Mouse (Mus musculus) liver, embryonic 14.5 days (tissue): ENCODE results near the gene Adam12.

Experiments used
- CTCF ChIP-seq: IDR thresholded peaks from 2 replicates; pipeline ENCODE4 v1.5.1; 2016; ENCODE audit warnings: antibody characterized with exemption, low read depth, control low read depth
- EP300 ChIP-seq: IDR thresholded peaks from 2 replicates; pipeline ENCODE4 v1.6.1; 2016; ENCODE audit warnings: antibody characterized with exemption, low read depth

DNA sequence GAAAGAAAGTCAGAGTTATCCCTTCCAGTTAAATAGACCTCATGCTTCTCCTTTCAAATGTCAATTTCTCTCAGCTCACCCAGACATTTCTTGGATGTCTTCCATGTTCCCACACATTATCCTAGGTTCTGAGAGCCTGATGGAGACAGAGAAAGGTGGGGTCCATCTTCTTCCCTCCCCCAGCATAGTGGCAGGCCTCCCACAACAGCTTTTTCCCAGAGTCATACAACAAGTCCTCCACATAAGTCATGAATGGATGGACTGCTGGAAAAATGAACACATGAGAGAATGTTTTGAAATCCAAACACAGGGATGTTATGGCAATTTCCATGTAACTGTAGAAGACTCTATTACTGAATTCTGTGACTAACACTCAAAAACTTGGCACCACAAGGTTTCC is 188.4 kb downstream of the Adam12 start:
- TF ChIP-seq CTCF (no peak), EP300 (no peak)
